ENCODE assay signal across 23 mouse cellular contexts in the genomic region with DNA sequence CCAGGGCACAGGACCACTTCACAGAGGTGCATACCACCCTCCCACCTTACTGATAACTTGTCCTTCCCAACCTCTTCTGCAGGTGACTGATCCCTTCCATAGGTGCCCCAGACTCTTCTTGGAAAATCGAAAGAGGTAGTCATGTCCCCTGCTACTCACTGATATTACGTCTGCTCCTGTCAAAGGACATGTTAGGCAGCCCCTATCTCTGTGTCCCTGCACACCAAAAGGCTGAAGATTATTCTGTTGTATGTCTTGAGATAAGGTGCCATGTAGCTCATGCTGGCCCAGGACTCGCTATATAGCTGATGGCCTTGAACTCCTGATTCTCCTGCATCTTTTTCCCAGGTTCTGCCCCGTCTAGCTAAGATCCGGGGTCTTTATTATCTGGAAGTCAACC. TPM values are rescaled to one million over a fixed set of nuclear protein-coding genes. Genes with fewer than 3 reads are reported as not detected.
DNase-seq lines count a peak whose midpoint lies in the region; ATAC-seq and TF ChIP-seq lines count a peak whose summit lies in the region.
"Had no signal": no experiment of that assay in that cellular context is flagged by ENCODE, and none has a peak within 500 bp of the region (broad histone marks: within the 10 kb centered on the region; RNA-seq: fewer than 3 reads in every experiment).

No protein-coding gene starts in this region.

- H3K27me3 ChIP-seq in heart, adult 2 months (ENCODE audit: control insufficient read depth, insufficient read depth, low read length) = no peaks in the 10 kb centered on the region; the same call in 1 of the 2 replicates
- no peaks in the 10 kb centered on the region; the same call in none of the 2 replicates for H3K27me3 ChIP-seq in liver, embryonic 11.5 days (replicated peaks; ENCODE audit: control insufficient read depth, insufficient read depth, low read length)
- H3K27me3 ChIP-seq in liver, embryonic 15.5 days = peaks cover 25% of the 10 kb centered on the region
- H3K27me3 ChIP-seq in hindbrain, embryonic 12.5 days = peaks cover 56% of the 10 kb centered on the region

- H3K4me1 ChIP-seq in heart, adult 2 months (ENCODE audit: control insufficient read depth, insufficient read depth, low read length) = no peaks in the 10 kb centered on the region
- peaks cover 9% of the 10 kb centered on the region for H3K4me1 ChIP-seq in liver, embryonic 11.5 days (replicated peaks; ENCODE audit: control insufficient read depth, insufficient read depth, low read length)
- peaks cover 26% of the 10 kb centered on the region for H3K4me1 ChIP-seq in liver, embryonic 15.5 days (replicated peaks)
- H3K4me1 ChIP-seq in hindbrain, embryonic 12.5 days = peaks cover 5% of the 10 kb centered on the region
- H3K4me1 ChIP-seq: forebrain, embryonic 13.5 days; heart, embryonic 15.5 days had no signal

- no peak for TF ChIP-seq CTCF in heart, adult 2 months (IDR thresholded peaks at IDR 0.05)

- TF ChIP-seq POLR2A in heart, adult 2 months (IDR thresholded peaks at IDR 0.05; ENCODE audit: insufficient read depth, low read depth, low read length) = no peak

- no peaks in the 10 kb centered on the region for H3K36me3 ChIP-seq in heart, adult 2 months (ENCODE audit: control insufficient read depth, insufficient read depth, low read length)
- no peaks in the 10 kb centered on the region for H3K36me3 ChIP-seq in liver, embryonic 11.5 days (ENCODE audit: control insufficient read depth, insufficient read depth, low read length)
- H3K36me3 ChIP-seq in liver, embryonic 15.5 days (replicated peaks) = no peaks in the 10 kb centered on the region
- H3K36me3 ChIP-seq in hindbrain, embryonic 12.5 days = no peaks in the 10 kb centered on the region
- H3K36me3 ChIP-seq: embryonic facial prominence, embryonic 10.5 days; G1E; heart, embryonic 15.5 days had no signal

- no peak overlapping the region for H3K27ac ChIP-seq in heart, adult 2 months
- H3K27ac ChIP-seq in liver, embryonic 11.5 days (ENCODE audit: low read depth, low read length) = no peak overlapping the region
- no peak overlapping the region for H3K27ac ChIP-seq in liver, embryonic 15.5 days (replicated peaks)
- no peak overlapping the region for H3K27ac ChIP-seq in hindbrain, embryonic 12.5 days
- H3K27ac ChIP-seq: embryonic facial prominence, embryonic 10.5 days; forebrain, embryonic 13.5 days; heart, embryonic 15.5 days; hindbrain, embryonic 14.5 days had no signal

- intact Hi-C loops in heart, adult 2 months (cut with DNase I) = no loop called here

- H3K9me3 ChIP-seq in liver, embryonic 11.5 days (ENCODE audit: control insufficient read depth, low read length) = no peaks in the 10 kb centered on the region
- no peaks in the 10 kb centered on the region for H3K9me3 ChIP-seq in liver, embryonic 15.5 days (replicated peaks)
- no peaks in the 10 kb centered on the region for H3K9me3 ChIP-seq in hindbrain, embryonic 12.5 days (replicated peaks)
- H3K9me3 ChIP-seq: embryonic facial prominence, embryonic 10.5 days; forebrain, embryonic 13.5 days; G1E; heart, embryonic 15.5 days had no signal

- H3K4me3 ChIP-seq in heart, adult 2 months = no peak overlapping the region
- H3K4me3 ChIP-seq in liver, embryonic 11.5 days (ENCODE audit: low read depth, low read length) = no peak overlapping the region
- no peak overlapping the region for H3K4me3 ChIP-seq in liver, embryonic 15.5 days (replicated peaks)
- H3K4me3 ChIP-seq in hindbrain, embryonic 12.5 days = no peak overlapping the region
- H3K4me3 ChIP-seq: embryonic facial prominence, embryonic 10.5 days; forebrain, embryonic 13.5 days; heart, embryonic 15.5 days had no signal

- peak; percentile 92 for ATAC-seq in liver, embryonic 11.5 days (replicated peaks; ENCODE audit: low FRiP score)
- ATAC-seq in liver, embryonic 15.5 days (ENCODE audit: insufficient read depth) = peak; percentile 83
- peak; percentile 51; the same call in 1 of the 2 replicates for ATAC-seq in megakaryocyte-erythroid progenitor cell, adult 5-6 weeks (replicated peaks; ENCODE audit: low FRiP score, low TSS enrichment, poor library complexity, severe bottlenecking)
- ATAC-seq in hindbrain, embryonic 12.5 days (ENCODE audit: low FRiP score) = no peak
- ATAC-seq: CD4-positive, CD25-positive, alpha-beta regulatory T cell, adult 4 months; forebrain, embryonic 13.5 days had no signal

- H3K79me2 ChIP-seq in heart, adult 2 months (replicated peaks; ENCODE audit: control insufficient read depth, insufficient read depth, low read length) = no peaks in the 10 kb centered on the region

- no peak for TF ChIP-seq EP300 in heart, adult 2 months (IDR thresholded peaks at IDR 0.05; ENCODE audit: insufficient read depth, low read depth, low read length)

- H3K9ac ChIP-seq in heart, adult 2 months (ENCODE audit: low read depth, low read length) = no peak overlapping the region
- H3K9ac ChIP-seq in liver, embryonic 11.5 days (ENCODE audit: low read depth, low read length) = no peak overlapping the region
- no peak overlapping the region for H3K9ac ChIP-seq in liver, embryonic 15.5 days
- H3K9ac ChIP-seq in hindbrain, embryonic 12.5 days = no peak overlapping the region
- H3K9ac ChIP-seq: forebrain, embryonic 13.5 days; heart, embryonic 15.5 days; hindbrain, embryonic 14.5 days had no signal

- 77% methylated on average over 5 of the region's 5 CpGs for WGBS in heart, adult 2 months
- 59% methylated on average over 5 of the region's 5 CpGs for WGBS in liver, embryonic 11.5 days
- 29% methylated on average over 5 of the region's 5 CpGs for WGBS in liver, embryonic 15.5 days (ENCODE audit: insufficient replicate concordance)
- WGBS in hindbrain, embryonic 12.5 days = 93% methylated on average over 5 of the region's 5 CpGs

- peak overlapping the region; percentile 28; the same call in 1 of the 2 replicates for H3K4me2 ChIP-seq in liver, embryonic 11.5 days
- peak overlapping the region; percentile 33; the same call in 1 of the 2 replicates for H3K4me2 ChIP-seq in liver, embryonic 15.5 days
- no peak overlapping the region for H3K4me2 ChIP-seq in hindbrain, embryonic 12.5 days (replicated peaks)
- H3K4me2 ChIP-seq: forebrain, embryonic 13.5 days; heart, embryonic 11.5 days; heart, embryonic 15.5 days; hindbrain, embryonic 14.5 days had no signal

- peak; percentile 65 for DNase-seq in heart, adult 11 months
- DNase-seq in heart, adult 2 months = no peak
- no peak for DNase-seq in liver, embryonic 11.5 days (ENCODE audit: low spot score)
- DNase-seq in urinary bladder, postnatal 14 days (ENCODE audit: low spot score) = no peak
- DNase-seq in urinary bladder, adult 18-20 months (ENCODE audit: low spot score in 2 of 2) = no peak
- DNase-seq: adrenal gland, postnatal 10 days; B cell, adult 2 months; cerebellum, adult 18-20 months; cerebellum, adult 9-11 months; cerebellum, postnatal 36 days; gastrocnemius, postnatal 36 days; heart, adult 18-20 months; heart, postnatal 14 days had no signal

RNA-seq across cellular contexts. Expression of gene Eri3, which starts 24.2 kb away (rescaled TPM):
- 10 to 100 TPM; 82.0 to 82.2 TPM for total RNA-seq in heart, adult 2 months (2021)
- polyA plus RNA-seq in heart, adult 2 months (2012; rRNA removed) = 78.0 and 90.4 TPM in 2 replicates
- polyA plus RNA-seq in liver, embryonic 11.5 days (2014; fragmentation: Nextera tagmentation; extraction: Ambion mirVana) = 88.1 and 89.9 TPM in 2 replicates
- 37.6 and 39.0 TPM in 2 replicates for polyA plus RNA-seq in liver, embryonic 15.5 days (2015; fragmentation: Nextera tagmentation; extraction: Ambion mirVana)
- 63.4 and 65.1 TPM in 2 replicates for total RNA-seq in megakaryocyte-erythroid progenitor cell, adult 5-6 weeks (2014; fragmentation: Nextera tagmentation)
- total RNA-seq in megakaryocyte-erythroid progenitor cell, adult 5-6 weeks (2017) = 13.8 and 63.5 TPM in 2 replicates
- polyA plus RNA-seq in hindbrain, embryonic 12.5 days (2016; fragmentation: Nextera tagmentation; extraction: Ambion mirVana) = 177 and 178 TPM in 2 replicates

RNA-seq across cellular contexts. Expression of gene Rnf220, which starts 29.1 kb away (rescaled TPM):
- total RNA-seq in heart, adult 2 months (2021) = 10 to 100 TPM; 32.3 to 33.2 TPM
- 41.4 and 58.5 TPM in 2 replicates for polyA plus RNA-seq in heart, adult 2 months (2012; rRNA removed)
- 63.6 and 70.9 TPM in 2 replicates for polyA plus RNA-seq in liver, embryonic 11.5 days (2014; fragmentation: Nextera tagmentation; extraction: Ambion mirVana)
- polyA plus RNA-seq in liver, embryonic 15.5 days (2015; fragmentation: Nextera tagmentation; extraction: Ambion mirVana) = 25.1 and 30.4 TPM in 2 replicates
- total RNA-seq in megakaryocyte-erythroid progenitor cell, adult 5-6 weeks (2014; fragmentation: Nextera tagmentation) = 107 and 145 TPM in 2 replicates
- total RNA-seq in megakaryocyte-erythroid progenitor cell, adult 5-6 weeks (2017) = 73.2 and 84.1 TPM in 2 replicates
- 104 and 111 TPM in 2 replicates for polyA plus RNA-seq in hindbrain, embryonic 12.5 days (2016; fragmentation: Nextera tagmentation; extraction: Ambion mirVana)
